Mouse (Mus musculus) adrenal gland, adult 18-20 months (tissue): ENCODE results near the gene Wnt7a. TPM values are rescaled to one million over a fixed set of nuclear protein-coding genes. Genes with fewer than 3 reads are reported as not detected.
A peak's percentile ranks its signal among the peaks of the same experiment; 100 is the strongest.

Source experiments
- DNase-seq, 2 experiments: peaks; one replicate each; pipeline ENCODE4 v3.0.0; 2021 to 2022; ENCODE audit warnings: low spot score in 2 of 2
- long read RNA-seq, 2 experiments: library from polyadenylated mRNA; stranded (forward); transcript quantifications; one replicate each; pipeline ENCODE4 v2.0.0; 2021
- total RNA-seq, 2 experiments: library from RNA; stranded (reverse); gene quantifications; 1 replicate in 1 of 2; 2 replicates in 1 of 2; pipeline ENCODE4 v1.2.3; 2021

The Wnt7a gene
- not detected for total RNA-seq
- long read RNA-seq, experiment 1 = 0 reads
- long read RNA-seq, experiment 2 = 0 reads

- peak in 1 of 2 experiments; percentile 13 for DNase-seq
These were observed at the start of gene Wnt7a for GRCm38 (mm10) chr6:91410961-91411368. Wnt7a (minus strand) TSS chr6:91411363.

GRCm38 (mm10) chr6:91459471-91459870 lies 48.3 kb upstream of the Wnt7a start:
- no peak for DNase-seq

GRCm38 (mm10) chr6:91454546-91454945 lies 43.4 kb upstream of the Wnt7a start:
- DNase-seq = no peak

- DNase-seq = no peak
These were observed 40.9 kb upstream of the Wnt7a start for GRCm38 (mm10) chr6:91452056-91452455.

- no peak for DNase-seq
These were observed 38.5 kb upstream of the Wnt7a start for GRCm38 (mm10) chr6:91449472-91450225.

GRCm38 (mm10) chr6:91445316-91445715 lies 34.2 kb upstream of the Wnt7a start:
- DNase-seq = no peak

GRCm38 (mm10) chr6:91441145-91441662 lies 30.0 kb upstream of the Wnt7a start:
- no peak for DNase-seq

- peak; percentile 96 to 97 for DNase-seq
These were observed 29.4 kb upstream of the Wnt7a start for GRCm38 (mm10) chr6:91440474-91441144.

- no peak for DNase-seq
These were observed 13.0 kb upstream of the Wnt7a start for GRCm38 (mm10) chr6:91424151-91424550.

GRCm38 (mm10) chr6:91421629-91422028 lies 10.5 kb upstream of the Wnt7a start:
- DNase-seq = no peak

- DNase-seq = no peak
These were observed 6.2 kb upstream of the Wnt7a start for GRCm38 (mm10) chr6:91417291-91417845.

- no peak for DNase-seq
These were observed 5.0 kb upstream of the Wnt7a start for GRCm38 (mm10) chr6:91416146-91416545.

- DNase-seq = peak; percentile 14 to 43
These were observed 3.7 kb upstream of the Wnt7a start for GRCm38 (mm10) chr6:91414890-91415289.

- DNase-seq = peak; percentile 66 to 71
These were observed 312 bp upstream of the Wnt7a start for GRCm38 (mm10) chr6:91411369-91411981.

- no peak for DNase-seq
These were observed 889 bp downstream of the Wnt7a start for GRCm38 (mm10) chr6:91410168-91410780.

- DNase-seq = no peak
These were observed 1.6 kb downstream of the Wnt7a start for GRCm38 (mm10) chr6:91409448-91410167.

GRCm38 (mm10) chr6:91408616-91409015 lies 2.5 kb downstream of the Wnt7a start:
- DNase-seq = no peak

- no peak for DNase-seq
These were observed 9.6 kb downstream of the Wnt7a start for GRCm38 (mm10) chr6:91401591-91401990.

GRCm38 (mm10) chr6:91400514-91400913 lies 10.6 kb downstream of the Wnt7a start:
- DNase-seq = no peak

- no peak for DNase-seq
These were observed 18.5 kb downstream of the Wnt7a start for GRCm38 (mm10) chr6:91392475-91393174.
